Mouse (Mus musculus) hindbrain, postnatal 0 days (tissue): ENCODE measurements around the gene Ubox5. TPM values are rescaled to one million over a fixed set of nuclear protein-coding genes. Genes with fewer than 3 reads are reported as not detected.

Source experiments
- ATAC-seq: fragments of 200-750 bp; cut with Nextera tagmentation; 2 replicates; pipeline ENCODE4 v1.8.0; 2017; ENCODE audit warnings: mild to moderate bottlenecking, moderate TSS enrichment, moderate library complexity
- DNase-seq: peaks from one replicate; pipeline ENCODE4 v3.0.0-alpha.2; 2015; ENCODE audit warnings: low spot score
- H3K27ac ChIP-seq: fragments of 300-500 bp; sonication (generic); 2 replicates; pipeline ENCODE4 v1.5.1; 2014; ENCODE audit warnings: mild to moderate bottlenecking
- H3K27me3 ChIP-seq: fragments of 300-500 bp; sonication (generic); 2 replicates; pipeline ENCODE4 v1.6.1; 2014; ENCODE audit warnings: low read length, mixed read lengths; ENCODE audit not compliant: insufficient read depth
- H3K36me3 ChIP-seq: fragments of 300-500 bp; sonication (generic); 2 replicates; pipeline ENCODE4 v1.6.1; 2014; ENCODE audit warnings: low read length, mixed read lengths; ENCODE audit not compliant: insufficient read depth
- H3K4me1 ChIP-seq: fragments of 300-500 bp; sonication (generic); 2 replicates; pipeline ENCODE4 v1.6.1; 2014; ENCODE audit warnings: antibody characterized with exemption, low read length, mixed read lengths; ENCODE audit not compliant: insufficient read depth
- H3K4me2 ChIP-seq: fragments of 300-500 bp; sonication (generic); 2 replicates; pipeline ENCODE4 v1.6.1; 2014; ENCODE audit warnings: low read depth, mild to moderate bottlenecking, low read length, moderate library complexity, mixed read lengths
- H3K4me3 ChIP-seq: fragments of 300-500 bp; sonication (generic); 2 replicates; pipeline ENCODE4 v1.5.1; 2014; ENCODE audit warnings: low read length
- H3K9ac ChIP-seq: fragments of 300-500 bp; sonication (generic); replicated peaks from 2 replicates; pipeline ENCODE4 v1.6.1; 2014; ENCODE audit warnings: mild to moderate bottlenecking, low read length, moderate library complexity, mixed read lengths
- H3K9me3 ChIP-seq: fragments of 300-500 bp; sonication (generic); 2 replicates; pipeline ENCODE4 v1.6.1; 2016; ENCODE audit warnings: low read length, mixed read lengths
- CTCF ChIP-seq: IDR thresholded peaks from 2 replicates; pipeline ENCODE4 v1.5.1; 2016; ENCODE audit warnings: antibody characterized with exemption, control low read depth, low read depth
- WGBS: fragments of 180-500 bp; shearing (Covaris S2); extraction: QIAGEN DNeasy Blood & Tissue Kit; methylation state at CpG from one replicate; pipeline ENCODE4 v1.1.7; 2014; 5-methylcytosine and 5-hydroxymethylcytosine counted together
- polyA plus RNA-seq: library from polyadenylated mRNA; unstranded; fragments of >200 nt; fragmentation: Nextera tagmentation; extraction: Ambion mirVana; gene quantifications from 2 replicates; pipeline ENCODE4 v1.2.1, GENCODE M21; 2015
- total RNA-seq: library from RNA; depleted of rRNA; stranded (reverse); fragments of >200 nt; gene quantifications from 2 replicates; pipeline ENCODE4 v1.2.3, GENCODE M21; 2014

Gene Ubox5
- total and polyA plus RNA-seq, 2 experiments from 2014 or later, result 5.9 to 6.8 TPM

GRCm38 (mm10) chr2:130634739-130635411 is 5.0 kb upstream of the Ubox5 start:
- Histone ChIP-seq H3K27me3 (no peaks in the 10 kb centered on the region; the same call in 1 of the 2 replicates), H3K27ac (peak overlapping the region; percentile 70; the same call in 1 of the 2 replicates), H3K4me2 (peak overlapping the region; percentile 49), H3K9me3 (no peaks in the 10 kb centered on the region), H3K4me3 (peak overlapping the region; percentile 13; the same call in 1 of the 2 replicates), H3K4me1 (peaks cover 14% of the 10 kb centered on the region), H3K36me3 (peaks cover 6% of the 10 kb centered on the region; the same call in 1 of the 2 replicates), H3K9ac (peak overlapping the region; percentile 37; the same call in 1 of the 2 replicates)
- WGBS, result 17% methylated on average over 38 of the region's 38 CpGs
- TF ChIP-seq CTCF, result peak; percentile 52
- DNase-seq (peak; percentile 15), ATAC-seq (no peak)

- H3K4me1 ChIP-seq, result peaks cover 14% of the 10 kb centered on the region
- DNase-seq (peak; percentile 38), ATAC-seq (peak; percentile 35)
- H3K9ac ChIP-seq, result no peak overlapping the region
- H3K36me3 ChIP-seq, result peaks cover 6% of the 10 kb centered on the region; the same call in 1 of the 2 replicates
- no peaks in the 10 kb centered on the region; the same call in 1 of the 2 replicates for H3K27me3 ChIP-seq
- no peaks in the 10 kb centered on the region for H3K9me3 ChIP-seq
- no peak for TF ChIP-seq CTCF
- peak overlapping the region; percentile 49; the same call in 1 of the 2 replicates for H3K4me2 ChIP-seq
- H3K27ac ChIP-seq, result peak overlapping the region; percentile 70; the same call in 1 of the 2 replicates
- H3K4me3 ChIP-seq, result no peak overlapping the region
- WGBS, result 25% methylated on average over 14 of the region's 14 CpGs
Measured at GRCm38 (mm10) chr2:130634006-130634738, 4.3 kb upstream of the Ubox5 start.

- DNase-seq (peak; percentile 47), ATAC-seq (peak; percentile 44)
- TF ChIP-seq CTCF, result no peak
- no peak overlapping the region for H3K4me2 ChIP-seq
- WGBS, result 46% methylated on average over 5 of the region's 5 CpGs
- no peak overlapping the region for H3K4me3 ChIP-seq
- H3K27ac ChIP-seq, result peak overlapping the region; percentile 70; the same call in 1 of the 2 replicates
- H3K9me3 ChIP-seq, result no peaks in the 10 kb centered on the region
- H3K4me1 ChIP-seq, result peaks cover 19% of the 10 kb centered on the region
- peaks cover 6% of the 10 kb centered on the region; the same call in 1 of the 2 replicates for H3K36me3 ChIP-seq
- H3K9ac ChIP-seq, result no peak overlapping the region
- no peaks in the 10 kb centered on the region; the same call in 1 of the 2 replicates for H3K27me3 ChIP-seq
Measured at GRCm38 (mm10) chr2:130632887-130633675, 3.2 kb upstream of the Ubox5 start.

- DNase-seq, result peak; percentile 68
- peaks cover 19% of the 10 kb centered on the region for H3K4me1 ChIP-seq
- H3K4me2 ChIP-seq, result no peak overlapping the region
- no peak for TF ChIP-seq CTCF
- no peak overlapping the region; the same call in 1 of the 2 replicates for H3K27ac ChIP-seq
- no peaks in the 10 kb centered on the region for H3K9me3 ChIP-seq
- no peaks in the 10 kb centered on the region; the same call in 1 of the 2 replicates for H3K27me3 ChIP-seq
- 47% methylated on average over 1 of the region's 1 CpGs for WGBS
- H3K9ac ChIP-seq, result no peak overlapping the region
- H3K4me3 ChIP-seq, result no peak overlapping the region
- no peak for ATAC-seq
- H3K36me3 ChIP-seq, result peaks cover 6% of the 10 kb centered on the region; the same call in 1 of the 2 replicates
Measured at GRCm38 (mm10) chr2:130632416-130632815, 2.6 kb upstream of the Ubox5 start.

- Histone ChIP-seq H3K4me1 (peaks cover 11% of the 10 kb centered on the region; the same call in 1 of the 2 replicates), H3K27me3 (no peaks in the 10 kb centered on the region), H3K27ac (peak overlapping the region; percentile 80), H3K9ac (peak overlapping the region; percentile 84), H3K9me3 (no peaks in the 10 kb centered on the region), H3K36me3 (no peaks in the 10 kb centered on the region), H3K4me3 (peak overlapping the region; percentile 97), H3K4me2 (peak overlapping the region; percentile 97)
- WGBS, result 3% methylated on average over 32 of the region's 37 CpGs
- DNase-seq (peak; percentile 6), ATAC-seq (peak; percentile 48; the same call in 1 of the 2 replicates)
- TF ChIP-seq CTCF, result no peak
Measured at GRCm38 (mm10) chr2:130629080-130629838, 579 bp downstream of the Ubox5 start.

GRCm38 (mm10) chr2:130628424-130628823 is 1.4 kb downstream of the Ubox5 start:
- 60% methylated on average over 3 of the region's 3 CpGs for WGBS
- Histone ChIP-seq H3K36me3 (no peaks in the 10 kb centered on the region), H3K9ac (no peak overlapping the region)

More at GRCm38 (mm10) chr2:130628424-130628823, 1.4 kb downstream of the Ubox5 start:
- no peak overlapping the region for H3K27ac ChIP-seq
- ATAC-seq, result no peak
- DNase-seq, result no peak
- no peaks in the 10 kb centered on the region for H3K27me3 ChIP-seq
- H3K4me1 ChIP-seq, result peaks cover 8% of the 10 kb centered on the region; the same call in 1 of the 2 replicates
- no peak overlapping the region for H3K4me3 ChIP-seq
- no peaks in the 10 kb centered on the region for H3K9me3 ChIP-seq
- peak overlapping the region; percentile 97 for H3K4me2 ChIP-seq
- TF ChIP-seq CTCF, result peak; percentile 37
